Mouse (Mus musculus) neural tube, embryonic 11.5 days (tissue): ENCODE data around the gene Zfp870. TPM values are rescaled to one million over a fixed set of nuclear protein-coding genes. Genes with fewer than 3 reads are reported as not detected.

ENCODE experiments used
- ATAC-seq: fragments of 200-750 bp; cut with Nextera tagmentation; 2 replicates; pipeline ENCODE4 v1.8.0; 2017; ENCODE audit warnings: moderate number of reproducible peaks, mild to moderate bottlenecking, moderate TSS enrichment, moderate library complexity; ENCODE audit not compliant: insufficient read depth, low FRiP score, low TSS enrichment
- DNase-seq: peaks from one replicate; pipeline ENCODE4 v3.0.0-alpha.2; 2015; ENCODE audit warnings: low spot score
- H3K27ac ChIP-seq: fragments of 300-500 bp; sonication (generic); 2 replicates; pipeline ENCODE4 v1.5.1; 2014; ENCODE audit warnings: low read depth, mild to moderate bottlenecking, low read length
- H3K27me3 ChIP-seq: fragments of 300-500 bp; sonication (generic); 2 replicates; pipeline ENCODE4 v1.6.1; 2014; ENCODE audit warnings: mild to moderate bottlenecking, low read length, mixed read lengths; ENCODE audit not compliant: control insufficient read depth, insufficient read depth
- H3K36me3 ChIP-seq: fragments of 300-500 bp; sonication (generic); 2 replicates; pipeline ENCODE4 v1.6.1; 2014; ENCODE audit warnings: mild to moderate bottlenecking, low read length, moderate library complexity, mixed read lengths; ENCODE audit not compliant: control insufficient read depth, insufficient read depth
- H3K4me1 ChIP-seq: fragments of 300-500 bp; sonication (generic); 2 replicates; pipeline ENCODE4 v1.6.1; 2014; ENCODE audit warnings: low read length, mixed read lengths; ENCODE audit not compliant: control insufficient read depth, insufficient read depth
- H3K4me2 ChIP-seq: fragments of 300-500 bp; sonication (generic); 2 replicates; pipeline ENCODE4 v1.6.1; 2014; ENCODE audit warnings: low read depth, mild to moderate bottlenecking, moderate library complexity
- H3K4me3 ChIP-seq: fragments of 300-500 bp; sonication (generic); 2 replicates; pipeline ENCODE4 v1.5.1; 2014; ENCODE audit warnings: low read depth, low read length
- H3K9ac ChIP-seq: fragments of 300-500 bp; sonication (generic); 2 replicates; pipeline ENCODE4 v1.6.1; 2014; ENCODE audit warnings: mild to moderate bottlenecking, low read length
- H3K9me3 ChIP-seq: fragments of 300-500 bp; sonication (generic); 2 replicates; pipeline ENCODE4 v1.6.1; 2016; ENCODE audit warnings: low read length; ENCODE audit not compliant: control insufficient read depth
- WGBS: fragments of 180-500 bp; shearing (Covaris S2); extraction: QIAGEN DNeasy Blood & Tissue Kit; methylation state at CpG from one replicate; pipeline ENCODE4 v1.1.7; 2014; 5-methylcytosine and 5-hydroxymethylcytosine counted together
- polyA plus RNA-seq: library from polyadenylated mRNA; unstranded; fragments of >200 nt; fragmentation: Nextera tagmentation; extraction: Ambion mirVana; gene quantifications from 2 replicates; pipeline ENCODE4 v1.2.1, GENCODE M21; 2014

Zfp870 gene
- 9.0 and 9.8 TPM in 2 replicates for polyA plus RNA-seq

DNA sequence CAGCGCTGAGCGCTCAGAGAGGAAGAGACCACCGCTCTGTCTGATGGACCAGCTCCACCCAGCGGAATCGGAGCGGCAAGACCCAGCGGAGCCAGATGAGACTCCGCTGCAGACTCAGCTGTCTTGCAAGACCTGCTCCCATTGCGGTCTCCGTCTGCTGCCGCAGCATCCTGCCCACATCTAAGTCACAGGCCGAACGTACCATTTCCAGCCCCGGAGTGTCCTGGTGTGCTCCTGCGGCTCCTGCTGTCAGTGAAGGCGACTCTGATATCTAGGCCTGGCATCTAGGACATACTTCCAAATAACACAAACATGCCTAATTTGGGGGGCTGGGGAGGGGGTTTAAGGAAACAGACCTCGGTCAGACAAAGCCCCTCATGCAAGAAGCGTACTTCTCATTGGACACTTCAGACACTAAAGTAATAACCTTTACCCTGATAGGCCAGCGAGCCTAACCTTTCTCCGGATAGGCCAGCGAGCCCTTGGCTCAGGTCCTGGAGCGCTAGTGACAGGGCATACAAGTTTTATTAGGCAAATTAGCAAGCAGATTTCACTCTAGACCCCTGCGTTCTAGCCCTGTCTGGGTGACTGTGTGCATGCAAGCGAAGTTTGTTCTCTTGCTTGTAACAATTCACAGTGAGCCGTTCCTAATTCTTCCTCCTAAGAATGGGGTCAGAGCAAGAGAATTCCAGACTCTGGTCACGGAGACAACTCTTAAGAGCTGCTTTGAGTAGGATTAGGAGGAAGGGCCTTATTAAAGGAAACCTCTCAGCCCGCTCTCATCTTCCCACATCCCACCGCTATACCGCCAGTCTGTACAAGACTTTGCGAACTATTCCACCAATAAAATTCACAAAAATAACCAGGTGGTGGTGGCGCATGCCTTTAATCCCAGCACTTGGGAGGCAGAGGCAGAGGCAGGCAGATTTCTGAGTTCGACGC, at the start of gene Zfp870:
Zfp870 (minus strand) TSS at position 404 of the 942 bp plus-strand sequence.
- Histone ChIP-seq H3K36me3 (no peaks in the 10 kb centered on the region; the same call in 1 of the 2 replicates), H3K9ac (peak within 1 kb of the TSS; percentile 49), H3K27me3 (no peaks in the 10 kb centered on the region), H3K4me3 (peak within 1 kb of the TSS; percentile 56), H3K9me3 (no peaks in the 10 kb centered on the region), H3K4me2 (peak within 1 kb of the TSS; percentile 46), H3K27ac (peak within 1 kb of the TSS; percentile 49), H3K4me1 (0 out of 2 replicates have a peak, but pooled peaks cover 4% of the 10 kb centered on the region)
- ATAC-seq (peak; percentile 99), DNase-seq (peak; percentile 88)
- 14% methylated on average over 31 of the region's 33 CpGs for WGBS

DNA sequence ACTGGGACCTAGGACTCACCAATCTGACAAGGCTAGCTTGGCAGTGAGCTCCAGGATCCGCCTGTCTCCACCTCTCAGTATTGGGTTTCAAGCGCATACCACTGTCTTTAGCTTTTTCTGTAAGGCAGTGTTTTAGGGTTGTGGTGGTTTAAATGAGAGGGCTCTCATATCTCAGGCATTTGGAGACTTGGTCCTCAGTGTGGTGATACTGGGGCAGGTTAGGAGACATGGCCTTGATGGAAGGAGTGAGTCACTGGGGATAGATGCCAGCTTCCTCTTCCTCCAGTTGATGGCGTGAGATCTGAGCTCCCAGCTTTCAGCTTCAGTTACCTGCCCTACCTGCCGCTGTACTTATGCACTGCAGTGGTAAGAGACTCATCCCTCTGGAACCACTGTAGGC, 48.4 kb upstream of the Zfp870 start:
- no peak overlapping the region for H3K27ac ChIP-seq
- H3K27me3 ChIP-seq = no peaks in the 10 kb centered on the region
- DNase-seq (no peak), ATAC-seq (no peak)
- H3K4me3 ChIP-seq = no peak overlapping the region
- H3K4me1 ChIP-seq = no peaks in the 10 kb centered on the region
- H3K36me3 ChIP-seq = no peaks in the 10 kb centered on the region
- no peaks in the 10 kb centered on the region for H3K9me3 ChIP-seq
- H3K9ac ChIP-seq = no peak overlapping the region
- WGBS = 90% methylated on average over 4 of the region's 4 CpGs
- no peak overlapping the region for H3K4me2 ChIP-seq

DNA sequence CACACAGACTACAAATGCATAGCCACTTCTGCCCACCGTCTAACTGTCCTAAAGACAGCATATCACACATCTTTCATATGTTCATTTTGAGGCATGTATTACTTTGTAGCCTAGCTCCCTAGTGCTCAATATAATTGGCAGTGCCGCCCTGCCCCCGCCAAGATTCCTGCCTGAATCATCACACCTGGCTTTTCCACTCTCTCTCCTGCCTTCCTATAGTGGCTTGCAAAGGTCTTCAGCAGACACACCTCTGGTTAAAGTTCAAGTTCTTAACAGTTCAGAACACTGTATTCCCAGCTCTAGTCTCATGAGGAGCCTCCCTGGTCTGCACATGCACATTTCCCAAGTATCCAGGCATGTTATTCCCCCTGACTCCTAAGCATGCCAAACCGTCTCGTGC, 36.4 kb upstream of the Zfp870 start:
- Histone ChIP-seq H3K4me2 (no peak overlapping the region), H3K9me3 (no peaks in the 10 kb centered on the region), H3K27me3 (no peaks in the 10 kb centered on the region), H3K27ac (no peak overlapping the region), H3K9ac (no peak overlapping the region), H3K4me1 (no peaks in the 10 kb centered on the region), H3K4me3 (no peak overlapping the region), H3K36me3 (no peaks in the 10 kb centered on the region)
- DNase-seq (no peak), ATAC-seq (no peak)
- WGBS = 82% methylated on average over 5 of the region's 5 CpGs

DNA sequence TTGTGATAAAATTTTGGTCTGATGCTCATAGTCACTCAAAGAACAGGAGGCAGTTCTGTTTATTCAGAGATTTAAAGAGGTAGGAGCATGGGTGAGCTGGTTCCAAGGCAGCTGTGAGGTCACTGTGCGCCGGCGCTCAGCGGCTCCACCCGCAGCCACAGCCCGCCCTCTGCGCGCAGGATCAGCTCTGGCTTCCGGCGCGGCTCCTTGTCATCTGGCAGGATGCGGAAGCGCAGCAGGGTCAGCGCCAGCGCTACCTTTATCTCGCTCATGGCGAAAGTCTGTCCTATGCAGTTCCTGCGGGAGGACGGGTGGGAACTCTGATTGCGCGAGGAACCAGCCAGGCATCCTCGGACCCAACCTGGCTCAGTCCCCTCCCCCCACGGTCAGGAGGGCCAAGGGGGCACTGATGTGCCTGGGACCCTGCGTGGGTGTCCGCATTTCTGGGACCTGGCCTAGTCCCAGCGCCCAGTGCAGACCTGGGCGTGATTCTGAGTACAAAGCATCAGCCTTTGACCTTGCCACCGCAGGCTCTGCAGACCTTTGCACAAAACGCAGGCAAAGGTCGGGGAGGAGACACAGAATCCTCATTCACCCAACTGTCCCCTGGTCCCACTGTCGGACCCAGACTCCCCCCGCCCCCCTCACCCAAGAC, 33.3 kb upstream of the Zfp870 start:
- Histone ChIP-seq H3K27ac (no peak overlapping the region), H3K4me3 (peak overlapping the region; percentile 40), H3K9ac (peak overlapping the region; percentile 78), H3K4me2 (peak overlapping the region; percentile 72), H3K9me3 (no peaks in the 10 kb centered on the region), H3K27me3 (no peaks in the 10 kb centered on the region), H3K4me1 (no peaks in the 10 kb centered on the region), H3K36me3 (no peaks in the 10 kb centered on the region)
- DNase-seq = peak; percentile 84
- ATAC-seq = peak; percentile 84
- WGBS = 16% methylated on average over 32 of the region's 32 CpGs

DNA sequence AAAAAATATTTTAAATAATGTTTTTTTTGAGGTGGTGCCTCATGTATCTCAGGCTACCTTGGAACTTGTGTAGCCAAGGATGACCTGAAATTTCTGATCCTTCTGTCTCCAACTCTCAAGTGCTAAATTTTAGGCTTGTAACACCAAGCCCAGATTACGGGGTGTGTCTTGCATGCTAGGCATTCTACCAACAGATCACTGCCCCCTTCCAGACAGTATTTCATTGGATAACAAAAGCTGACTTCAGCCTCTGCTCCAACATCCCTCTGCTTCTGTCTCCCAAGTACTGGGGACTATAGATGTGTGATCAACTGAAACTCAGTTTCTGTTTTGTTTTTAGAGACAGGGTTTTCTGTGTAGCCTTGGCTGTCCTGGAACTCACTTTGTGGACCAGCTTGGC, 32.2 kb upstream of the Zfp870 start:
- Histone ChIP-seq H3K4me3 (no peak overlapping the region), H3K36me3 (no peaks in the 10 kb centered on the region), H3K4me1 (no peaks in the 10 kb centered on the region), H3K27me3 (no peaks in the 10 kb centered on the region), H3K9ac (no peak overlapping the region), H3K4me2 (no peak overlapping the region), H3K9me3 (no peaks in the 10 kb centered on the region), H3K27ac (no peak overlapping the region)
- DNase-seq (no peak), ATAC-seq (no peak)
- WGBS = 86% methylated on average over 1 of the region's 1 CpGs

DNA sequence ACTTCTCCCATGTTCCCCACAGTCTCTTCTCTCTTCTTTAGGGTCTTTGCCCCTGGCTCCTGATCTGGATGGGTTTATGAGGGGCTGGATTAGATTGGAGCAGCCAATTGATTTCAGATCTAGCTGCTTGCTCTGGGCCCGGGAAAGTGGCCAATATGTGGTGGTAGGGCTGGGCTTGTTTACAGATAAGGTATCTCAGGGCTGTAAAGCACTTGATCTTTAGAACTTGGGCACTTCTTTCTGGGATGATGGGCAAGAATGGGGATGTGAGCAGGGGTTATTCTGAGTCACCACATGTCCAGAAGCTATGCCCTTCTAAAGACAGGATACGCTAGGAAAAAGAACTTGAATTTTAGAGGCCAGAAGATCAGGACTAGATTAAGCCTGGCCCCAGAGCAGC, 27.7 kb upstream of the Zfp870 start:
- no peaks in the 10 kb centered on the region for H3K27me3 ChIP-seq
- H3K27ac ChIP-seq = no peak overlapping the region
- no peak overlapping the region for H3K4me2 ChIP-seq
- no peaks in the 10 kb centered on the region for H3K9me3 ChIP-seq
- H3K9ac ChIP-seq = no peak overlapping the region
- ATAC-seq = no peak
- no peak overlapping the region for H3K4me3 ChIP-seq
- WGBS = 88% methylated on average over 2 of the region's 2 CpGs
- no peaks in the 10 kb centered on the region for H3K36me3 ChIP-seq
- DNase-seq = no peak
- no peaks in the 10 kb centered on the region for H3K4me1 ChIP-seq

DNA sequence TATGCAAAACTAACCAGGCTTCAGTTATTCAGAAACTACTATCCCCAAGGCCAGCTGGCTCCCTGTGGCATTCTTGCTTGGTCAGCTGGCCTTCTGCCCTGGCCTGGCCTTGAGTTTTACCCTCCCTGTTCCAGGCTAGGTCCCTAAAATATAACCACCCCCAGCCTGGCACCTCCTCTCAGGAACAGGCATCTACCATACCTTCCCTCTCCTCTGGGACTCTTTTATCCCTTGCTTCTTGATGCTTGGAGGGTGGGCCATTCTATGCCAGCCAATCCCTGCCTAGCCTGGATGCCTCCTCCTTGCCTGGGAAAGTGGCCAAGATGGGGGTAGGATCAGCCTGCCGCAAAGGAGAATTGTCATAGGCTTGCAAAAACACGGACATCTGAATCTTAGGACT, 25.7 kb upstream of the Zfp870 start, which contains the start of gene Cyp4f14:
Cyp4f14 (minus strand) TSS at position 212 of the 400 bp plus-strand sequence.
- no peak within 1 kb of the TSS for H3K4me2 ChIP-seq
- H3K4me1 ChIP-seq = no peaks in the 10 kb centered on the region

DNA sequence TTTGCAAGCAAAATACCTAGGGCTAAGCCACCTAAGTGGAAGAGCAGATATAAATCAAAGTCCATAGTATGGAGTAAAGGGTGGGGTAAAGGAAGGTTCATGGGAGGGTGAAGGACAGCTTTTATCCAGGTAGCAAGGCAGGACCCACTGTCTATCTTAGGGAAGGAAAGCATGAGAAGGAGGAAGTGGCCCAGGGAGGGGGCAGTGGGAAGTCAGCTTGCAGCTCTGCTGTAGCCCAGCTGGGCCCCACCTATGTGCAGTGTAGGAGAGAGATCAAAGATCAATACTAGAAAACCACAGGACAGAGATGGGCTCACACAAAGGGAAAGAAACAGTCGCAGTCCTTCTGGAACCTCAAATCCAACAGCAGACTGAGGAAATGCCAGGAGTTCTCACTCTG, 24.6 kb upstream of the Zfp870 start:
- Histone ChIP-seq H3K27ac (no peak overlapping the region), H3K9ac (no peak overlapping the region), H3K27me3 (no peaks in the 10 kb centered on the region), H3K4me2 (no peak overlapping the region), H3K36me3 (no peaks in the 10 kb centered on the region), H3K4me3 (no peak overlapping the region), H3K9me3 (no peaks in the 10 kb centered on the region), H3K4me1 (no peaks in the 10 kb centered on the region)
- DNase-seq (no peak), ATAC-seq (no peak)
- WGBS = 87% methylated on average over 1 of the region's 1 CpGs

More for the DNA sequence above, 25.7 kb upstream of the Zfp870 start, which contains the start of gene Cyp4f14:
- no peak for DNase-seq
- Histone ChIP-seq H3K36me3 (no peaks in the 10 kb centered on the region), H3K9ac (no peak within 1 kb of the TSS), H3K27ac (no peak within 1 kb of the TSS), H3K27me3 (no peaks in the 10 kb centered on the region), H3K4me3 (no peak within 1 kb of the TSS), H3K9me3 (no peaks in the 10 kb centered on the region)
- 67% methylated on average over 2 of the region's 2 CpGs for WGBS
- ATAC-seq = no peak
